Mouse (Mus musculus) heart, adult 8-10 months (tissue): ENCODE measurements around the gene Eif4e. TPM values are rescaled to one million over a fixed set of nuclear protein-coding genes. Genes with fewer than 3 reads are reported as not detected.

Source experiments
- DNase-seq: peaks from one replicate; pipeline ENCODE4 v3.0.0; 2022; ENCODE audit warnings: low spot score
- total RNA-seq, 4 experiments: library from RNA; stranded (reverse); gene quantifications; 2 replicates each; pipeline ENCODE4 v1.2.4; 2022

The Eif4e gene
- 100 to 1,000 TPM; 177 to 243 (median 205) TPM for total RNA-seq

- DNase-seq = peak; percentile 59
Observed at GRCm38 (mm10) chr3:138526073-138526915, at the start of gene Eif4e. TSS of gene Eif4e (plus strand) at chr3:138526179.

- DNase-seq = no peak
Observed at GRCm38 (mm10) chr3:138479489-138479888, 46.5 kb upstream of the Eif4e start.

GRCm38 (mm10) chr3:138481526-138482284, 44.3 kb upstream of the Eif4e start:
- DNase-seq = no peak

GRCm38 (mm10) chr3:138483240-138483639, 42.7 kb upstream of the Eif4e start:
- no peak for DNase-seq

- DNase-seq = no peak
Observed at GRCm38 (mm10) chr3:138488584-138489326, 37.2 kb upstream of the Eif4e start.

GRCm38 (mm10) chr3:138489327-138490033, 36.5 kb upstream of the Eif4e start, which contains the start of gene Metap1:
TSS of gene Metap1 (minus strand) at chr3:138489515.
- DNase-seq = peak; percentile 92

GRCm38 (mm10) chr3:138490034-138490337, 36.0 kb upstream of the Eif4e start:
- DNase-seq = no peak

- DNase-seq = no peak
Observed at GRCm38 (mm10) chr3:138493668-138494067, 32.3 kb upstream of the Eif4e start.

- no peak for DNase-seq
Observed at GRCm38 (mm10) chr3:138494565-138494964, 31.4 kb upstream of the Eif4e start.

- DNase-seq = no peak
Observed at GRCm38 (mm10) chr3:138495166-138496145, 30.5 kb upstream of the Eif4e start.

- DNase-seq = no peak
Observed at GRCm38 (mm10) chr3:138498731-138499130, 27.2 kb upstream of the Eif4e start.

GRCm38 (mm10) chr3:138499854-138500740, 25.9 kb upstream of the Eif4e start:
- no peak for DNase-seq

GRCm38 (mm10) chr3:138503754-138504153, 22.2 kb upstream of the Eif4e start:
- DNase-seq = no peak

- no peak for DNase-seq
Observed at GRCm38 (mm10) chr3:138506749-138507148, 19.2 kb upstream of the Eif4e start.

- no peak for DNase-seq
Observed at GRCm38 (mm10) chr3:138509581-138509980, 16.4 kb upstream of the Eif4e start.

GRCm38 (mm10) chr3:138510471-138510870, 15.5 kb upstream of the Eif4e start:
- DNase-seq = no peak

GRCm38 (mm10) chr3:138513243-138513642, 12.7 kb upstream of the Eif4e start:
- no peak for DNase-seq

GRCm38 (mm10) chr3:138514749-138515148, 11.2 kb upstream of the Eif4e start:
- DNase-seq = no peak
